Mouse (Mus musculus) gastrocnemius, postnatal 14 days (tissue): Measurements from ENCODE around the gene Stat5b. TPM values are rescaled to one million over a fixed set of nuclear protein-coding genes. Genes with fewer than 3 reads are reported as not detected.

Experiments
- total RNA-seq, 2 experiments: library from RNA; stranded (reverse); gene quantifications; 2 replicates each; pipeline ENCODE4 v1.2.3; 2021

Stat5b gene
- total RNA-seq, 2 experiments from 2014 or later = 100.0 to 110 TPM

Other genes with a start within 250 kb of the Stat5b start
- 10 to 100 TPM; 21.2 to 23.4 TPM for gene Nkiras2, start 231.5 kb downstream of the Stat5b start, total RNA-seq
- 100 to 1,000 TPM; 143 to 179 TPM for gene Dnajc7, start 230.6 kb downstream of the Stat5b start, total RNA-seq
- 1 to 10 TPM in 1 of 2 experiments, under 1 TPM in 1; 0.62 to 1.5 TPM for gene Zfp385c, start 158.3 kb downstream of the Stat5b start, total RNA-seq
- under 1 TPM; 0.35 to 0.39 TPM for gene Dhx58, start 146.5 kb downstream of the Stat5b start, total RNA-seq
- 10 to 100 TPM; 11.2 to 12.5 TPM for gene Kat2a, start 138.3 kb downstream of the Stat5b start, total RNA-seq
- gene Hspb9, start 136.9 kb downstream of the Stat5b start, total RNA-seq = not detected
- gene Rab5c, start 112.5 kb downstream of the Stat5b start, total RNA-seq = 10 to 100 TPM; 49.1 to 49.4 TPM
- not detected for gene Kcnh4, start 90.8 kb downstream of the Stat5b start, total RNA-seq
- gene Hcrt, start 87.8 kb downstream of the Stat5b start, total RNA-seq = not detected
- gene Ghdc, start 79.8 kb downstream of the Stat5b start, total RNA-seq = 1 to 10 TPM; 5.6 to 7.1 TPM
- 10 to 100 TPM; 17.9 to 21.5 TPM for gene Stat5a, start 8.6 kb upstream of the Stat5b start, total RNA-seq
- gene Stat3, start 88.8 kb upstream of the Stat5b start, total RNA-seq = 10 to 100 TPM; 41.7 to 43.6 TPM
- gene Cavin1, start 120.2 kb upstream of the Stat5b start, total RNA-seq = 100 to 1,000 TPM; 226 to 256 TPM
- gene Atp6v0a1, start 158.7 kb upstream of the Stat5b start, total RNA-seq = 10 to 100 TPM; 53.4 to 58.5 TPM
- 1 to 10 TPM; 6.2 to 7.4 TPM for gene Naglu, start 219.3 kb upstream of the Stat5b start, total RNA-seq
- under 1 TPM in 1 of 2 experiments, not detected in 1; 0.29 TPM for gene Hsd17b1, start 227.7 kb upstream of the Stat5b start, total RNA-seq
- 1 to 10 TPM; 8.1 to 9.5 TPM for gene Coasy, start 231.8 kb upstream of the Stat5b start, total RNA-seq
- 10 to 100 TPM; 10.8 to 12.4 TPM for gene Mlx, start 236.6 kb upstream of the Stat5b start, total RNA-seq
- 1 to 10 TPM; 1.1 to 1.5 TPM for gene Psmc3ip, start 244.7 kb upstream of the Stat5b start, total RNA-seq